Mouse (Mus musculus): ENCODE data around the gene Pnpla1.

GRCm38 (mm10) chr17:28913200-28913599, 55.0 kb downstream of the Pnpla1 start:
- TF ChIP-seq CTCF (IDR thresholded peaks at IDR 0.05; ENCODE audit: extremely low read depth, insufficient read depth, low read length) (no peak), POLR2A (IDR thresholded peaks at IDR 0.05; ENCODE audit: extremely low read depth, insufficient read depth, low read length) (no peak)

All from cortical plate, adult 2 months (tissue).